In the genomic region with DNA sequence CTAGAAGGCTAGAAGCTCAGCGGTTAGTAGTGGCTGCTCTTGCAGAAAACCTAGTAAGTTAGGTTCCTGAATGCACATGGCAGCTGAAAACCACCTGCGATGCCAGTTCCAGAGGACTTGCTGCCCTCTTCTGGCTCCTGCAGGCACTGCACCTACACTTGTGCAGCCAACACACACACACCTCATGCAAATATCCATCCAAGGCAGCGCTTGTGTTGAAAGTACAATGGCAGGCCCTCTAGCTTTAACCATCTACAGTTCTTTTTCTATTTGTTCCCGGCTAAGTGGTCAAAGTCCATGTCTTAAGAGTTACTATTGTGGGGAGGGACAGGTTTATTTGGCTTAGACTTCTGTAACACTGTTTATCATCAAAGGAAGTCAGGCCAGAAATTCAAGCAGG, we compare ENCODE assay signal across 8 mouse cellular contexts. TPM values are rescaled to one million over a fixed set of nuclear protein-coding genes. Genes with fewer than 3 reads are reported as not detected.
DNase-seq lines count a peak whose midpoint lies in the region; ATAC-seq and TF ChIP-seq lines count a peak whose summit lies in the region.

No protein-coding gene starts in this region.

- peak; percentile 84 for DNase-seq in forebrain, embryonic 11.5 days (ENCODE audit: low spot score)
- peak; percentile 67 for DNase-seq in neural tube, embryonic 10.5 days (ENCODE audit: extremely low spot score, low spot score)
- DNase-seq in brain, embryonic 14.5 days (ENCODE audit: low read depth), result peak; percentile 78
- peak; percentile 79 for DNase-seq in kidney, postnatal 10 days
- peak; percentile 78 for DNase-seq in naive thymus-derived CD4-positive, alpha-beta T cell, adult 2 months (ENCODE audit: low read depth)
- DNase-seq in yolk sac, embryonic 10.5 days (ENCODE audit: low spot score), result peak; percentile 68

- TF ChIP-seq CTCF in brain, embryonic 14.5 days (IDR thresholded peaks at IDR 0.05; ENCODE audit: borderline replicate concordance, extremely low read depth, insufficient read depth, insufficient read length), result peak; percentile 75

- H3K4me2 ChIP-seq in forebrain, embryonic 11.5 days (ENCODE audit: low read depth, low read length, severe bottlenecking), result no peak overlapping the region
- H3K4me2 ChIP-seq in forebrain, embryonic 13.5 days, result no peak overlapping the region
- no peak overlapping the region for H3K4me2 ChIP-seq in neural tube, embryonic 15.5 days

- WGBS in forebrain, embryonic 11.5 days, result 79% methylated on average over 4 of the region's 4 CpGs
- WGBS in forebrain, embryonic 13.5 days, result 81% methylated on average over 4 of the region's 4 CpGs
- WGBS in neural tube, embryonic 15.5 days, result 81% methylated on average over 4 of the region's 4 CpGs

- no peaks in the 10 kb centered on the region for H3K27me3 ChIP-seq in forebrain, embryonic 11.5 days (ENCODE audit: control insufficient read depth, insufficient read depth, low read length)
- no peaks in the 10 kb centered on the region for H3K27me3 ChIP-seq in forebrain, embryonic 13.5 days
- H3K27me3 ChIP-seq in neural tube, embryonic 15.5 days (replicated peaks), result no peaks in the 10 kb centered on the region

- peaks cover 13% of the 10 kb centered on the region; the same call in 1 of the 2 replicates for H3K36me3 ChIP-seq in forebrain, embryonic 11.5 days (ENCODE audit: control insufficient read depth, insufficient read depth, low read length)
- peaks cover 81% of the 10 kb centered on the region for H3K36me3 ChIP-seq in forebrain, embryonic 13.5 days (ENCODE audit: poor library complexity, severe bottlenecking)
- H3K36me3 ChIP-seq in neural tube, embryonic 15.5 days, result peaks cover 55% of the 10 kb centered on the region

- no peak for TF ChIP-seq POLR2A in brain, embryonic 14.5 days (IDR thresholded peaks at IDR 0.05; ENCODE audit: borderline replicate concordance, extremely low read depth, insufficient read depth, insufficient read length, poor library complexity, severe bottlenecking)

- no peak overlapping the region for H3K9ac ChIP-seq in forebrain, embryonic 11.5 days (ENCODE audit: low read length)
- H3K9ac ChIP-seq in forebrain, embryonic 13.5 days, result no peak overlapping the region
- no peak overlapping the region for H3K9ac ChIP-seq in neural tube, embryonic 15.5 days (replicated peaks)

- ATAC-seq in forebrain, embryonic 11.5 days (replicated peaks; ENCODE audit: low FRiP score), result no peak
- no peak for ATAC-seq in forebrain, embryonic 13.5 days
- no peak for ATAC-seq in neural tube, embryonic 15.5 days (ENCODE audit: low FRiP score)

- H3K9me3 ChIP-seq in forebrain, embryonic 11.5 days (ENCODE audit: control insufficient read depth, low read length), result no peaks in the 10 kb centered on the region
- H3K9me3 ChIP-seq in forebrain, embryonic 13.5 days (replicated peaks), result no peaks in the 10 kb centered on the region
- no peaks in the 10 kb centered on the region for H3K9me3 ChIP-seq in neural tube, embryonic 15.5 days (replicated peaks)

- no peak overlapping the region for H3K4me3 ChIP-seq in forebrain, embryonic 11.5 days (ENCODE audit: low read depth, low read length)
- H3K4me3 ChIP-seq in forebrain, embryonic 13.5 days, result no peak overlapping the region
- H3K4me3 ChIP-seq in neural tube, embryonic 15.5 days (replicated peaks), result no peak overlapping the region

- no peak overlapping the region for H3K27ac ChIP-seq in forebrain, embryonic 11.5 days (ENCODE audit: low read depth, low read length)
- no peak overlapping the region for H3K27ac ChIP-seq in forebrain, embryonic 13.5 days
- no peak overlapping the region for H3K27ac ChIP-seq in neural tube, embryonic 15.5 days (replicated peaks)

- peaks cover 11% of the 10 kb centered on the region for H3K4me1 ChIP-seq in forebrain, embryonic 11.5 days (replicated peaks; ENCODE audit: control insufficient read depth, insufficient read depth, low read length)
- peaks cover 31% of the 10 kb centered on the region for H3K4me1 ChIP-seq in forebrain, embryonic 13.5 days
- peaks cover 29% of the 10 kb centered on the region for H3K4me1 ChIP-seq in neural tube, embryonic 15.5 days

RNA-seq across cellular contexts. Expression of a gene that starts 5.3 kb away (rescaled TPM):
- polyA plus RNA-seq in forebrain, embryonic 11.5 days (2014; fragmentation: Nextera tagmentation; extraction: Ambion mirVana), result 1,077 and 1,117 TPM in 2 replicates
- polyA plus RNA-seq in forebrain, embryonic 13.5 days (2015; fragmentation: Nextera tagmentation; extraction: Ambion mirVana), result 1,016 and 1,034 TPM in 2 replicates
- 750 and 812 TPM in 2 replicates for polyA plus RNA-seq in neural tube, embryonic 15.5 days (2015; fragmentation: Nextera tagmentation; extraction: Ambion mirVana)
- polyA plus RNA-seq in brain, embryonic 14.5 days (2012; rRNA removed), result 1,437 and 1,564 TPM in 2 replicates
